Mouse (Mus musculus) CD4-positive naive resting alpha-beta T cell, adult 76 days (primary cell): ENCODE results near the gene Eif4b. TPM values are rescaled to one million over a fixed set of nuclear protein-coding genes. Genes with fewer than 3 reads are reported as not detected.

ENCODE experiments used
- total RNA-seq: library from RNA; stranded (reverse); gene quantifications from one replicate; pipeline ENCODE4 v1.2.4, GENCODE M21; 2023

Gene Eif4b
- total RNA-seq = 235 TPM

GRCm38 (mm10) chr15:102073559-102074069, at the start of gene Eif4b:
TSS of gene Eif4b (plus strand) at chr15:102073773.

GRCm38 (mm10) chr15:102028040-102028439, 45.5 kb upstream of the Eif4b start, which contains the start of gene Krt18:
TSS of gene Krt18 (plus strand) at chr15:102028180.

GRCm38 (mm10) chr15:102100161-102100981, 26.8 kb downstream of the Eif4b start, which contains the start of gene Tns2:
TSS of gene Tns2 (plus strand) at chr15:102100413.

GRCm38 (mm10) chr15:102136129-102136758, 62.7 kb downstream of the Eif4b start, which contains the start of gene Spryd3:
TSS of gene Spryd3 (minus strand) at chr15:102136234.

GRCm38 (mm10) chr15:102144274-102144711, 70.7 kb downstream of the Eif4b start, which contains the start of gene Igfbp6:
TSS of gene Igfbp6 (plus strand) at chr15:102144362.

Other genes with a start within 250 kb of the Eif4b start
- gene Krt1, start 223.0 kb upstream of the Eif4b start, total RNA-seq = not detected
- not detected for gene Krt77, start 204.1 kb upstream of the Eif4b start, total RNA-seq
- gene Krt76, start 180.9 kb upstream of the Eif4b start, total RNA-seq = not detected
- gene Krt4, start 149.0 kb upstream of the Eif4b start, total RNA-seq = 0.26 TPM
- gene Krt79, start 133.4 kb upstream of the Eif4b start, total RNA-seq = not detected
- not detected for gene Krt78, start 119.5 kb upstream of the Eif4b start, total RNA-seq
- not detected for gene Krt8, start 69.3 kb upstream of the Eif4b start, total RNA-seq
- gene Krt18, start 45.6 kb upstream of the Eif4b start, total RNA-seq = not detected
- gene Tns2, start 26.6 kb downstream of the Eif4b start, total RNA-seq = 2.1 TPM
- gene Spryd3, start 62.5 kb downstream of the Eif4b start, total RNA-seq = 36.0 TPM
- gene Igfbp6, start 70.6 kb downstream of the Eif4b start, total RNA-seq = not detected
- 1.1 TPM for gene Soat2, start 76.8 kb downstream of the Eif4b start, total RNA-seq
- gene Zfp740, start 129.5 kb downstream of the Eif4b start, total RNA-seq = 130 TPM
- gene Csad, start 131.0 kb downstream of the Eif4b start, total RNA-seq = 14.5 TPM
- 572 TPM for gene Itgb7, start 158.2 kb downstream of the Eif4b start, total RNA-seq
- 20.6 TPM for gene Rarg, start 183.7 kb downstream of the Eif4b start, total RNA-seq
- not detected for gene Gm9918, start 196.8 kb downstream of the Eif4b start, total RNA-seq
- gene Mfsd5, start 205.7 kb downstream of the Eif4b start, total RNA-seq = 28.3 TPM
- 3.8 TPM for gene Espl1, start 222.5 kb downstream of the Eif4b start, total RNA-seq